In genomic region chr1:118481703-118482102, GRCm38 (mm10) we compare ENCODE assay signal across 9 mouse cellular contexts.
DNase-seq lines count a peak whose midpoint lies in the region; ATAC-seq and TF ChIP-seq lines count a peak whose summit lies in the region.
"Had no signal": no experiment of that assay in that cellular context is flagged by ENCODE, and none has a peak within 500 bp of the region (broad histone marks: within the 10 kb centered on the region; RNA-seq: fewer than 3 reads in every experiment).

No protein-coding gene starts in this region.

- 0 out of 2 replicates have a peak overlapping the region, but pooled peaks have one; percentile 2 for H3K27ac ChIP-seq in midbrain, embryonic 12.5 days (replicated peaks)
- no peak overlapping the region for H3K27ac ChIP-seq in midbrain, embryonic 15.5 days
- H3K27ac ChIP-seq in forebrain, embryonic 13.5 days: peak overlapping the region; percentile 74
- H3K27ac ChIP-seq in heart, postnatal 0 days (ENCODE audit: low read depth): peak overlapping the region; percentile 97
- no peak overlapping the region for H3K27ac ChIP-seq in gastrocnemius, adult 2 months

- DNase-seq in heart, postnatal 0 days (ENCODE audit: low spot score): peak; percentile 86
- DNase-seq in right cerebral cortex, postnatal 10 days (ENCODE audit: low spot score in 2 of 2): peak; percentile 47 to 64
- no peak for DNase-seq in ovary, postnatal 36 days (ENCODE audit: low spot score)
- no peak for DNase-seq in embryo, embryonic 10.5 days (ENCODE audit: low spot score)
- DNase-seq in gastrocnemius, adult 2 months: no peak
- DNase-seq: spleen, adult 18-20 months had no signal

- no peaks in the 10 kb centered on the region for H3K27me3 ChIP-seq in midbrain, embryonic 12.5 days
- H3K27me3 ChIP-seq in midbrain, embryonic 15.5 days (replicated peaks): no peaks in the 10 kb centered on the region
- H3K27me3 ChIP-seq in forebrain, embryonic 13.5 days: no peaks in the 10 kb centered on the region
- no peaks in the 10 kb centered on the region for H3K27me3 ChIP-seq in heart, postnatal 0 days (ENCODE audit: control insufficient read depth, insufficient read depth, low read length)

- no peak overlapping the region for H3K9ac ChIP-seq in midbrain, embryonic 12.5 days (replicated peaks)
- H3K9ac ChIP-seq in midbrain, embryonic 15.5 days: no peak overlapping the region
- peak overlapping the region; percentile 26; the same call in 1 of the 2 replicates for H3K9ac ChIP-seq in forebrain, embryonic 13.5 days
- H3K9ac ChIP-seq in heart, postnatal 0 days (replicated peaks; ENCODE audit: low read depth, low read length): peak overlapping the region; percentile 82

- no peak overlapping the region for H3K4me3 ChIP-seq in midbrain, embryonic 12.5 days
- no peak overlapping the region for H3K4me3 ChIP-seq in midbrain, embryonic 15.5 days
- H3K4me3 ChIP-seq in forebrain, embryonic 13.5 days: no peak overlapping the region
- peak overlapping the region; percentile 56 for H3K4me3 ChIP-seq in heart, postnatal 0 days (ENCODE audit: low read depth, low read length)
- H3K4me3 ChIP-seq in gastrocnemius, adult 2 months: no peak overlapping the region

- no peak for TF ChIP-seq CTCF in heart, postnatal 0 days (IDR thresholded peaks at IDR 0.05; ENCODE audit: low read depth)
- TF ChIP-seq CTCF in gastrocnemius, adult 2 months (IDR thresholded peaks at IDR 0.05): no peak

- peaks cover 11% of the 10 kb centered on the region; the same call in 1 of the 2 replicates for H3K36me3 ChIP-seq in midbrain, embryonic 12.5 days
- H3K36me3 ChIP-seq in midbrain, embryonic 15.5 days (replicated peaks): no peaks in the 10 kb centered on the region
- no peaks in the 10 kb centered on the region; the same call in 1 of the 2 replicates for H3K36me3 ChIP-seq in forebrain, embryonic 13.5 days (ENCODE audit: poor library complexity, severe bottlenecking)
- H3K36me3 ChIP-seq in heart, postnatal 0 days (replicated peaks; ENCODE audit: control insufficient read depth, insufficient read depth, low read length): no peaks in the 10 kb centered on the region; the same call in 1 of the 2 replicates

- no peak; the same call in 1 of the 2 replicates for ATAC-seq in midbrain, embryonic 12.5 days (ENCODE audit: low FRiP score, low read depth)
- no peak for ATAC-seq in midbrain, embryonic 15.5 days (replicated peaks)
- 0 out of 2 replicates have a peak, but pooled peaks have one; percentile 6 for ATAC-seq in forebrain, embryonic 13.5 days
- ATAC-seq in heart, postnatal 0 days (ENCODE audit: insufficient read depth, low read depth): peak; percentile 54

- H3K4me2 ChIP-seq in midbrain, embryonic 12.5 days (replicated peaks): no peak overlapping the region
- H3K4me2 ChIP-seq in midbrain, embryonic 15.5 days: no peak overlapping the region
- peak overlapping the region; percentile 42 for H3K4me2 ChIP-seq in forebrain, embryonic 13.5 days
- peak overlapping the region; percentile 69 for H3K4me2 ChIP-seq in heart, postnatal 0 days (ENCODE audit: low read depth, low read length)

- intact Hi-C loops in gastrocnemius, adult 2 months (cut with DNase I): no loop called here

- TF ChIP-seq EP300 in heart, postnatal 0 days (IDR thresholded peaks at IDR 0.05; ENCODE audit: low read depth): no peak

- H3K4me1 ChIP-seq in midbrain, embryonic 12.5 days: peaks cover 18% of the 10 kb centered on the region
- H3K4me1 ChIP-seq in midbrain, embryonic 15.5 days: peaks cover 10% of the 10 kb centered on the region; the same call in 1 of the 2 replicates
- peaks cover 55% of the 10 kb centered on the region for H3K4me1 ChIP-seq in forebrain, embryonic 13.5 days
- H3K4me1 ChIP-seq in heart, postnatal 0 days (ENCODE audit: control insufficient read depth, insufficient read depth): peaks cover 24% of the 10 kb centered on the region

- WGBS in midbrain, embryonic 12.5 days: 84% methylated on average over 6 of the region's 6 CpGs
- 73% methylated on average over 6 of the region's 6 CpGs for WGBS in midbrain, embryonic 15.5 days
- 37% methylated on average over 6 of the region's 6 CpGs for WGBS in forebrain, embryonic 13.5 days
- WGBS in heart, postnatal 0 days: 28% methylated on average over 6 of the region's 6 CpGs

- H3K9me3 ChIP-seq in midbrain, embryonic 12.5 days: no peaks in the 10 kb centered on the region
- no peaks in the 10 kb centered on the region for H3K9me3 ChIP-seq in midbrain, embryonic 15.5 days
- no peaks in the 10 kb centered on the region for H3K9me3 ChIP-seq in forebrain, embryonic 13.5 days (replicated peaks)
- H3K9me3 ChIP-seq in heart, postnatal 0 days (replicated peaks; ENCODE audit: control insufficient read depth, low read length): no peaks in the 10 kb centered on the region

Comparison
In these comparisons a context has a peak if more than half of its experiments do, and no peak if none do; other contexts are left out.
1. H3K27ac ChIP-seq: peak in midbrain, embryonic 12.5 days (single experiment), forebrain, embryonic 13.5 days (single experiment) and heart, postnatal 0 days (single experiment); none in midbrain, embryonic 15.5 days (single experiment) and gastrocnemius, adult 2 months (single experiment).
2. ATAC-seq: peak in forebrain, embryonic 13.5 days (single experiment) and heart, postnatal 0 days (single experiment); none in midbrain, embryonic 12.5 days (single experiment) and midbrain, embryonic 15.5 days (single experiment).
3. H3K4me2 ChIP-seq: peak in forebrain, embryonic 13.5 days (single experiment) and heart, postnatal 0 days (single experiment); none in midbrain, embryonic 12.5 days (single experiment) and midbrain, embryonic 15.5 days (single experiment).
4. H3K9ac ChIP-seq: peak in forebrain, embryonic 13.5 days (single experiment) and heart, postnatal 0 days (single experiment); none in midbrain, embryonic 12.5 days (single experiment) and midbrain, embryonic 15.5 days (single experiment).
5. DNase-seq: peak in heart, postnatal 0 days (single experiment) and right cerebral cortex, postnatal 10 days (2 of 2); none in ovary, postnatal 36 days (single experiment), embryo, embryonic 10.5 days (single experiment) and gastrocnemius, adult 2 months (single experiment).